Mouse (Mus musculus) lung, adult 2 months (tissue): ENCODE measurements at regions not wholly inside any gene's neighbourhood (a gene's known extent, or its start where the extent isn't known, plus 50 kb on each side); places are given as distances from the start of the nearest gene placed in this dataset.

Source experiments
- DNase-seq: peaks from one replicate; pipeline ENCODE4 v3.0.0; 2022
- H3K4me1 ChIP-seq: fragments of 200-500 bp; 2 replicates; pipeline ENCODE4 v1.6.1; 2011; ENCODE audit warnings: low read length; ENCODE audit not compliant: control insufficient read depth, insufficient read depth
- H3K4me3 ChIP-seq: fragments of 200-500 bp; replicated peaks from 2 replicates; pipeline ENCODE3; 2011; ENCODE audit warnings: low read depth, mild to moderate bottlenecking, control low read depth, low read length; ENCODE audit errors: extremely low read depth
- CTCF ChIP-seq: fragments of 200-500 bp; IDR thresholded peaks from 2 replicates; pipeline ENCODE4 v1.5.1; 2011; ENCODE audit warnings: mild to moderate bottlenecking, low read length, control low read depth; ENCODE audit not compliant: insufficient read depth
- POLR2A ChIP-seq: fragments of 200-500 bp; IDR thresholded peaks from 2 replicates; pipeline ENCODE4 v1.6.1; 2011; ENCODE audit warnings: low read depth, mild to moderate bottlenecking, control low read depth, low read length, borderline replicate concordance; ENCODE audit errors: extremely low read depth
- WGBS: fragments of 180-500 bp; shearing (Covaris S2); methylation state at CpG from one replicate; pipeline ENCODE4 v1.1.7; 2018; 5-methylcytosine and 5-hydroxymethylcytosine counted together

- no peak overlapping the region for H3K4me3 ChIP-seq
- H3K4me1 ChIP-seq, result no peaks in the 10 kb centered on the region
- TF ChIP-seq CTCF (no peak), POLR2A (no peak)
- no peak for DNase-seq
- 84% methylated on average over 4 of the region's 4 CpGs for WGBS
Observed at GRCm38 (mm10) chr2:128356326-128356725, 230.5 kb downstream of the Bcl2l11 start.

GRCm38 (mm10) chr2:128359106-128359505 lies 231.9 kb upstream of the Spdye4c start:
- Histone ChIP-seq H3K4me1 (0 out of 2 replicates have a peak, but pooled peaks cover 2% of the 10 kb centered on the region), H3K4me3 (no peak overlapping the region)
- 88% methylated on average over 4 of the region's 4 CpGs for WGBS
- DNase-seq, result no peak
- TF ChIP-seq POLR2A (no peak), CTCF (no peak)

GRCm38 (mm10) chr2:128360517-128360916 lies 230.5 kb upstream of the Spdye4c start:
- Histone ChIP-seq H3K4me1 (0 out of 2 replicates have a peak, but pooled peaks cover 2% of the 10 kb centered on the region), H3K4me3 (no peak overlapping the region)
- 74% methylated on average over 5 of the region's 5 CpGs for WGBS
- DNase-seq, result no peak
- TF ChIP-seq CTCF (no peak), POLR2A (no peak)

GRCm38 (mm10) chr2:128361436-128361835 lies 229.6 kb upstream of the Spdye4c start:
- 0 out of 2 replicates have a peak, but pooled peaks cover 2% of the 10 kb centered on the region for H3K4me1 ChIP-seq
- 78% methylated on average over 1 of the region's 1 CpGs for WGBS
- no peak for DNase-seq
- no peak overlapping the region for H3K4me3 ChIP-seq
- no peak for TF ChIP-seq POLR2A
- TF ChIP-seq CTCF, result no peak

- peak; percentile 58 for DNase-seq
- WGBS, result 8% methylated on average over 14 of the region's 14 CpGs
- peak overlapping the region; percentile 18 for H3K4me3 ChIP-seq
- no peak for TF ChIP-seq CTCF
- no peak for TF ChIP-seq POLR2A
- H3K4me1 ChIP-seq, result peaks cover 5% of the 10 kb centered on the region; the same call in 1 of the 2 replicates
Observed at GRCm38 (mm10) chr2:128364161-128364560, 226.8 kb upstream of the Spdye4c start.

- WGBS, result 42% methylated on average over 3 of the region's 3 CpGs
- TF ChIP-seq CTCF (no peak), POLR2A (no peak)
- no peak for DNase-seq
- no peak overlapping the region for H3K4me3 ChIP-seq
- peaks cover 5% of the 10 kb centered on the region; the same call in 1 of the 2 replicates for H3K4me1 ChIP-seq
Observed at GRCm38 (mm10) chr2:128365004-128365403, 226.0 kb upstream of the Spdye4c start.

GRCm38 (mm10) chr2:128365775-128366174 lies 225.2 kb upstream of the Spdye4c start:
- Histone ChIP-seq H3K4me1 (peaks cover 10% of the 10 kb centered on the region), H3K4me3 (no peak overlapping the region)
- TF ChIP-seq CTCF, result no peak
- no peak for TF ChIP-seq POLR2A
- WGBS, result 93% methylated on average over 2 of the region's 2 CpGs
- no peak for DNase-seq

GRCm38 (mm10) chr2:128367266-128368150 lies 223.5 kb upstream of the Spdye4c start:
- Histone ChIP-seq H3K4me1 (peaks cover 12% of the 10 kb centered on the region), H3K4me3 (no peak overlapping the region)
- 75% methylated on average over 14 of the region's 14 CpGs for WGBS
- no peak for DNase-seq
- no peak for TF ChIP-seq POLR2A
- no peak for TF ChIP-seq CTCF

- TF ChIP-seq CTCF (peak; percentile 4; the same call in 1 of the 2 replicates), POLR2A (no peak)
- Histone ChIP-seq H3K4me3 (no peak overlapping the region), H3K4me1 (peaks cover 15% of the 10 kb centered on the region)
- DNase-seq, result no peak
- WGBS, result 74% methylated on average over 7 of the region's 7 CpGs
Observed at GRCm38 (mm10) chr2:128368534-128369273, 222.3 kb upstream of the Spdye4c start.
